Mouse (Mus musculus) B cell, adult 62 days (primary cell): ENCODE measurements around the gene Olfr429. TPM values are rescaled to one million over a fixed set of nuclear protein-coding genes. Genes with fewer than 3 reads are reported as not detected.

Experiments used
- total RNA-seq: library from RNA; stranded (reverse); gene quantifications from 4 replicates; pipeline ENCODE4 v1.2.4, GENCODE M21; 2023

Olfr429 gene
- not detected in 4 replicates for total RNA-seq

DNA sequence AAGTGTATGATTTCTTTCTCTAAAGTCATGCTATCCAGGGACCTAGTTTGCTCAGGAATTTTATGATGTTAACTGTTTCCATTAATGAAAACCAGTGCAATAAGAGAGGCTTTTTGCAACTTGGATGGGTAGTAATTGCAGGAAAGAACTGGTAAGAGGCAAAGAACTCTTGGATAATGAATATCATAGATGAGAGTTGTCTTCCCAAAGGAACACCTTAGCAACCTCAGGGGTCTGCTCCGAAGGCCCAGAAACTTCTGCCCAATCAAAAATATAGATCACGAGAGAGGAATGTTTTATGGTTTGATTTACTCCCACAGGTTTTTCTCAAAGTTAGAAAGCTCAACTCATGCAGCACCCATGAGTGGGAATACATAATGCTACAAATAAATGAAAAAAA is at the start of gene Olfr429:
TSS of gene Olfr429 (plus strand) at position 301 of the 400 bp plus-strand sequence.

DNA sequence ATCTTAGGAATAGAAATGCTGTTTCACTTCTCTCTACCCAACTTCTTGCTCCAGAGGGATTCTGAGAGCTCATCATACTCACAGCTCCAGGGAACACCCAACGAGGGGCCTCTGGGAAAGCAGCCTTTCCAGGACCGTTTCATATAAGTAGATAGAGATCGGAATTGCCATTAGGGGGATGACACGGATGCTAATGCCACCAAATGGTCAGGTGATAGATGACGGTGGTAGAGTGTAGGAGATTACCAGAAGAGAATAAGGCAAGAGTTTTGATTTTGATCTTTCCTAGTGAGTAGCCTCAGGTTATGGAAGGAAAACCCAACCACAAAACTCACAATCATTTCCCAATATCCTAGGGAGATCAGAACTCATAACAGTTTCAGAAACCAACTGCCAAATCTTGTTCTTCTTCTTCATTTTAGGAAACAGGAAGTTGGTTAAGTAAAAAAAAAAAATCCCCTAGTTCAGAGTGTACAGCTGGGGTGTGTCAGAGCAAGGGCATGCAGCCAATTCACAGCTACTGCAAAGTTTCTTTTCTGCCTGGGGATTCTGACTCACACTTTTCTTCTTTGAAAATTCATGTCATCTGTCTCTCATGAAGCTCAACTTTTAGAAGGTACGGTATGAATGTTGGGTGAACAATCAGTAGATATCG is 43.5 kb upstream of the Olfr429 start, which contains the start of gene Olfr433:
TSS of gene Olfr433 (plus strand) at position 183 of the 655 bp plus-strand sequence.

GRCm38 (mm10) chr1:174048893-174049292 is 35.2 kb upstream of the Olfr429 start, which contains the start of gene Olfr432:
Gene Olfr432, plus strand, starts transcription at chr1:174049205.

GRCm38 (mm10) chr1:174066305-174066704 is 17.8 kb upstream of the Olfr429 start, which contains the start of gene Olfr430:
Gene Olfr430, plus strand, starts transcription at chr1:174066605.

GRCm38 (mm10) chr1:174096591-174096990 is 12.5 kb downstream of the Olfr429 start, which contains the start of gene Olfr427:
Gene Olfr427, plus strand, starts transcription at chr1:174096891.

GRCm38 (mm10) chr1:174121062-174121461 is 36.9 kb downstream of the Olfr429 start, which contains the start of gene Olfr231:
Gene Olfr231, minus strand, starts transcription at chr1:174121162.

DNA sequence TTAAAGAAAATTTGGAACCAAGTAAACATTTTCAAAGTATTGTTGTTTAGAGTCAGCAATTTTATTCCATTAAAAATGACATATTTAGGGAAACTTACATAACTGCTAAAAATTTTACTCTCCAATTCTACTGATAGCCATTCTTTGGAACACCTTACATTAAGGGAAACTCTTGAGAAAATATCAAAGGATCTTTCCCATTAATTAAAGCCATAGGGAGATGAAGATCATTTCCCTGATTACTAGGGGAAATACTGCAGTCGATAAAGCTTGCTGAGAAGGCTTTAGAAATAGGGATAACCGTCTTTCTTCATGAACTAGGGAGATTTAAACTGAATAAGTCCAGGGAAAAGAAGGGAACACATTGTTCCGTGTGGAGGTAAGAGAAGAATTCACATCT is 47.1 kb downstream of the Olfr429 start, which contains the start of gene Olfr424:
TSS of gene Olfr424 (plus strand) at position 301 of the 400 bp plus-strand sequence.

Other genes with a start within 250 kb of the Olfr429 start
- 0.33 to 0.35 TPM in 2 of 4 replicates, not detected in the others for gene Ifi211, start 171.3 kb upstream of the Olfr429 start, total RNA-seq
- gene Mndal, start 141.8 kb upstream of the Olfr429 start, total RNA-seq: 484 to 551 TPM (median 509 TPM) in 4 replicates
- gene Ifi203, start 141.7 kb upstream of the Olfr429 start, total RNA-seq: 242 to 252 TPM (median 247 TPM) in 4 replicates
- not detected in 4 replicates for gene Ifi202b, start 101.6 kb upstream of the Olfr429 start, total RNA-seq
- gene Ifi205, start 52.5 kb upstream of the Olfr429 start, total RNA-seq: 4.6 to 7.0 TPM (median 6.2 TPM) in 4 replicates
- 0.37 TPM in 1 of 4 replicates, not detected in the others for gene Olfr433, start 43.6 kb upstream of the Olfr429 start, total RNA-seq
- gene Olfr432, start 35.1 kb upstream of the Olfr429 start, total RNA-seq: not detected in 4 replicates
- gene Olfr430, start 17.7 kb upstream of the Olfr429 start, total RNA-seq: not detected in 4 replicates
- gene Olfr427, start 12.6 kb downstream of the Olfr429 start, total RNA-seq: not detected in 4 replicates
- gene Olfr231, start 36.8 kb downstream of the Olfr429 start, total RNA-seq: not detected in 4 replicates
- not detected in 4 replicates for gene Olfr424, start 47.2 kb downstream of the Olfr429 start, total RNA-seq
- gene Olfr420, start 71.3 kb downstream of the Olfr429 start, total RNA-seq: not detected in 4 replicates
- gene Spta1, start 88.4 kb downstream of the Olfr429 start, total RNA-seq: 0.06 TPM in 1 of 4 replicates, not detected in the others
- gene Olfr419, start 167.7 kb downstream of the Olfr429 start, total RNA-seq: not detected in 4 replicates
- not detected in 4 replicates for gene Mptx1, start 246.2 kb downstream of the Olfr429 start, total RNA-seq